In genomic region chr15:31091916-31092570, GRCm38 (mm10) we compare ENCODE assay signal across 7 mouse cellular contexts.
DNase-seq lines count a peak whose midpoint lies in the region; ATAC-seq lines count a peak whose summit lies in the region.

No protein-coding gene starts in this region.

- H3K9ac ChIP-seq in midbrain, embryonic 15.5 days: no peak overlapping the region

- peak; percentile 35 for DNase-seq in ovary, adult 18-20 months (ENCODE audit: low spot score)
- DNase-seq in ovary, postnatal 10 days (ENCODE audit: low spot score): no peak
- peak; percentile 88 to 89 for DNase-seq in cerebellum, postnatal 10 days
- peak; percentile 78 to 85 for DNase-seq in layer of hippocampus, adult 8-10 months (ENCODE audit: low spot score in 2 of 2)
- DNase-seq in right cerebral cortex, postnatal 25 days: peak; percentile 79
- DNase-seq in thymus, postnatal 36 days: no peak

- no peak for ATAC-seq in midbrain, embryonic 15.5 days (replicated peaks)

- no peaks in the 10 kb centered on the region for H3K36me3 ChIP-seq in midbrain, embryonic 15.5 days (replicated peaks)

- no peak overlapping the region for H3K27ac ChIP-seq in midbrain, embryonic 15.5 days

- H3K27me3 ChIP-seq in midbrain, embryonic 15.5 days (replicated peaks): no peaks in the 10 kb centered on the region

- H3K4me2 ChIP-seq in midbrain, embryonic 15.5 days: no peak overlapping the region

- WGBS in midbrain, embryonic 15.5 days: 78% methylated on average over 5 of the region's 5 CpGs

- H3K4me1 ChIP-seq in midbrain, embryonic 15.5 days: no peaks in the 10 kb centered on the region

- H3K4me3 ChIP-seq in midbrain, embryonic 15.5 days: no peak overlapping the region

- H3K9me3 ChIP-seq in midbrain, embryonic 15.5 days: no peaks in the 10 kb centered on the region

Comparison
In these comparisons a context has a peak if more than half of its experiments do, and no peak if none do; other contexts are left out.
1. DNase-seq: peak in ovary, adult 18-20 months (single experiment), cerebellum, postnatal 10 days (2 of 2), layer of hippocampus, adult 8-10 months (2 of 2) and right cerebral cortex, postnatal 25 days (single experiment); none in ovary, postnatal 10 days (single experiment) and thymus, postnatal 36 days (0 of 2).